Mouse (Mus musculus) small intestine, adult 2 months (tissue): ENCODE results near the gene Arl10. TPM values are rescaled to one million over a fixed set of nuclear protein-coding genes. Genes with fewer than 3 reads are reported as not detected.

Experiments used
- H3K27ac ChIP-seq: fragments of 200-500 bp; 2 replicates; pipeline ENCODE4 v1.5.1; 2012; ENCODE audit warnings: low read depth, low read length, control low read depth, inconsistent platforms; ENCODE audit not compliant: insufficient read depth
- H3K27me3 ChIP-seq: fragments of 200-500 bp; 2 replicates; pipeline ENCODE4 v1.6.1; 2012; ENCODE audit warnings: mild to moderate bottlenecking, moderate library complexity, low read length, inconsistent platforms; ENCODE audit not compliant: control insufficient read depth, insufficient read depth
- H3K36me3 ChIP-seq: fragments of 200-500 bp; 2 replicates; pipeline ENCODE4 v1.6.1; 2012; ENCODE audit warnings: mild to moderate bottlenecking, low read length, control low read depth, inconsistent platforms; ENCODE audit not compliant: control insufficient read depth, insufficient read depth
- H3K4me1 ChIP-seq: fragments of 200-500 bp; 2 replicates; pipeline ENCODE4 v1.6.1; 2012; ENCODE audit warnings: low read length, inconsistent platforms, mixed read lengths; ENCODE audit not compliant: control insufficient read depth, insufficient read depth, insufficient read length
- H3K4me3 ChIP-seq: fragments of 200-500 bp; 2 replicates; pipeline ENCODE4 v1.5.1; 2012; ENCODE audit warnings: low read depth, mild to moderate bottlenecking, control low read depth, inconsistent platforms, low read length, moderate library complexity
- CTCF ChIP-seq: fragments of 200-500 bp; IDR thresholded peaks from 2 replicates; pipeline ENCODE4 v1.5.1; 2012; ENCODE audit warnings: low read depth, mild to moderate bottlenecking, control low read depth, inconsistent platforms, low read length, moderate library complexity, mixed read lengths; ENCODE audit not compliant: insufficient replicate concordance, insufficient read length; ENCODE audit errors: extremely low read depth
- POLR2A ChIP-seq: fragments of 200-500 bp; IDR thresholded peaks from 2 replicates; pipeline ENCODE4 v1.6.1; 2012; ENCODE audit warnings: low read depth, mild to moderate bottlenecking, control low read depth, inconsistent platforms, low read length, moderate library complexity
- WGBS: fragments of 180-500 bp; shearing (Covaris S2); methylation state at CpG from one replicate; pipeline ENCODE4 v1.1.7; 2018; 5-methylcytosine and 5-hydroxymethylcytosine counted together
- polyA plus RNA-seq: library from polyadenylated mRNA; depleted of rRNA; stranded (reverse); fragments of >200 nt; gene quantifications from 2 replicates; pipeline ENCODE4 v1.2.3, GENCODE M21; 2012

Arl10 gene
- polyA plus RNA-seq, 1 experiment = 11.4 TPM

GRCm38 (mm10) chr13:54582126-54582525 lies 7.3 kb downstream of the Arl10 start:
- H3K27ac ChIP-seq = peak overlapping the region; percentile 23
- H3K4me1 ChIP-seq = peaks cover 10% of the 10 kb centered on the region; the same call in 1 of the 2 replicates

GRCm38 (mm10) chr13:54582860-54583259 lies 8.0 kb downstream of the Arl10 start:
- H3K27ac ChIP-seq = peak overlapping the region; percentile 26
- H3K4me3 ChIP-seq = no peak overlapping the region
- no peaks in the 10 kb centered on the region for H3K27me3 ChIP-seq
- TF ChIP-seq CTCF (no peak), POLR2A (no peak)
- peaks cover 19% of the 10 kb centered on the region for H3K36me3 ChIP-seq
- 28% methylated on average over 5 of the region's 5 CpGs for WGBS
- H3K4me1 ChIP-seq = peaks cover 10% of the 10 kb centered on the region; the same call in 1 of the 2 replicates

More at GRCm38 (mm10) chr13:54582126-54582525, 7.3 kb downstream of the Arl10 start:
- no peak overlapping the region for H3K4me3 ChIP-seq
- H3K36me3 ChIP-seq = peaks cover 19% of the 10 kb centered on the region
- TF ChIP-seq CTCF (no peak), POLR2A (no peak)
- no peaks in the 10 kb centered on the region for H3K27me3 ChIP-seq
- 35% methylated on average over 10 of the region's 10 CpGs for WGBS

- Histone ChIP-seq H3K4me1 (peaks cover 10% of the 10 kb centered on the region; the same call in 1 of the 2 replicates), H3K4me3 (no peak overlapping the region), H3K27me3 (no peaks in the 10 kb centered on the region), H3K36me3 (peaks cover 15% of the 10 kb centered on the region), H3K27ac (no peak overlapping the region)
- TF ChIP-seq POLR2A = no peak
- WGBS = 80% methylated on average over 11 of the region's 11 CpGs
Measured at GRCm38 (mm10) chr13:54585831-54586230, 11.0 kb downstream of the Arl10 start.

GRCm38 (mm10) chr13:54589414-54589995 lies 14.7 kb downstream of the Arl10 start:
- peaks cover 10% of the 10 kb centered on the region for H3K36me3 ChIP-seq
- peak overlapping the region; percentile 75 for H3K4me3 ChIP-seq
- TF ChIP-seq POLR2A (no peak), CTCF (no peak)
- no peaks in the 10 kb centered on the region; the same call in 1 of the 2 replicates for H3K4me1 ChIP-seq
- under 1% methylated on average over 24 of the region's 24 CpGs for WGBS
- H3K27ac ChIP-seq = no peak overlapping the region
- H3K27me3 ChIP-seq = no peaks in the 10 kb centered on the region

- H3K4me3 ChIP-seq = peak within 1 kb of the TSS; percentile 75
- TF ChIP-seq POLR2A = peak; percentile 39
- TF ChIP-seq CTCF = no peak
- no peaks in the 10 kb centered on the region for H3K27me3 ChIP-seq
- H3K36me3 ChIP-seq = peaks cover 7% of the 10 kb centered on the region; the same call in 1 of the 2 replicates
- H3K27ac ChIP-seq = peak within 1 kb of the TSS; percentile 56
- no peaks in the 10 kb centered on the region; the same call in 1 of the 2 replicates for H3K4me1 ChIP-seq
- WGBS = under 1% methylated on average over 51 of the region's 51 CpGs
Measured at GRCm38 (mm10) chr13:54589996-54590951, 15.5 kb downstream of the Arl10 start, which contains the start of the genes Nop16 and Higd2a. Nop16 (minus strand) TSS chr13:54590090. Higd2a (plus strand) TSS chr13:54590207.

GRCm38 (mm10) chr13:54591776-54592356 lies 17.1 kb downstream of the Arl10 start:
- H3K36me3 ChIP-seq = peaks cover 8% of the 10 kb centered on the region; the same call in 1 of the 2 replicates
- no peak overlapping the region for H3K27ac ChIP-seq
- H3K4me3 ChIP-seq = no peak overlapping the region
- H3K4me1 ChIP-seq = peaks cover 10% of the 10 kb centered on the region
- WGBS = 83% methylated on average over 8 of the region's 8 CpGs
- no peaks in the 10 kb centered on the region for H3K27me3 ChIP-seq
- no peak for TF ChIP-seq POLR2A

- no peak overlapping the region for H3K27ac ChIP-seq
- no peaks in the 10 kb centered on the region for H3K27me3 ChIP-seq
- H3K4me1 ChIP-seq = peaks cover 12% of the 10 kb centered on the region
- TF ChIP-seq POLR2A (no peak), CTCF (no peak)
- H3K36me3 ChIP-seq = peaks cover 8% of the 10 kb centered on the region
- no peak overlapping the region for H3K4me3 ChIP-seq
- WGBS = 94% methylated on average over 11 of the region's 11 CpGs
Measured at GRCm38 (mm10) chr13:54593617-54594016, 18.8 kb downstream of the Arl10 start.
